18 mouse cellular contexts compared by ENCODE assay signal in the genomic region with DNA sequence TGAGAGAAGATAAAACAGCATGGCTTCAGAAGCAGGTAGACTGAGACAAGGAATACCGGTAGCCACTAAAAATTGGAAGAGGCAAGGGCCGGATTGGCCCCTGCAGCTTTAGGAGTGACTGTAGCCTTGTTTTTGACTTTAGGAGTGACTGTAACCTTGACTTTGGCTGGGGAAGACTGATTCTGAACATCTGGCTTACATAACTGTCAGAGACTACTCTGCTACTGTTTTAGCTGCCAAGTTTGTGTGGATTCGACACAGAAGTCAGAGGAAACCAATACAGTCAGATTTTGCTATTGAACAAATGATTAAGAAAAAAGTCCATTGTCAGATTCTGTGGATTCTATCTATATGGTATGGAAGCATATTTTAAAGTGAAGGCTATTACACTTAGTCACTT.
DNase-seq lines count a peak whose midpoint lies in the region; ATAC-seq and TF ChIP-seq lines count a peak whose summit lies in the region.
"Had no signal": no experiment of that assay in that cellular context is flagged by ENCODE, and none has a peak within 500 bp of the region (broad histone marks: within the 10 kb centered on the region; RNA-seq: fewer than 3 reads in every experiment).

No protein-coding gene starts in this region.

- H3K4me2 ChIP-seq in kidney, embryonic 15.5 days = no peak overlapping the region
- H3K4me2 ChIP-seq: intestine, embryonic 15.5 days; liver, embryonic 11.5 days; midbrain, embryonic 13.5 days had no signal

- no peaks in the 10 kb centered on the region for H3K9me3 ChIP-seq in kidney, embryonic 15.5 days (replicated peaks)
- no peaks in the 10 kb centered on the region for H3K9me3 ChIP-seq in heart, embryonic 10.5 days
- H3K9me3 ChIP-seq: embryonic facial prominence, embryonic 10.5 days; intestine, embryonic 15.5 days; midbrain, embryonic 13.5 days had no signal

- no peak for TF ChIP-seq POLR2A in kidney, adult 2 months (IDR thresholded peaks at IDR 0.05; ENCODE audit: low read depth, low read length)

- no peak overlapping the region for H3K4me3 ChIP-seq in kidney, adult 2 months (ENCODE audit: insufficient read depth, low read depth, low read length)
- H3K4me3 ChIP-seq in kidney, embryonic 15.5 days (replicated peaks) = no peak overlapping the region
- H3K4me3 ChIP-seq in heart, embryonic 10.5 days = no peak overlapping the region
- H3K4me3 ChIP-seq: embryonic facial prominence, embryonic 10.5 days; erythroblast, embryonic 14.5 days; intestine, embryonic 15.5 days; midbrain, embryonic 13.5 days had no signal

- 75% methylated on average over 3 of the region's 3 CpGs for WGBS in kidney, adult 2 months
- 55% methylated on average over 3 of the region's 3 CpGs for WGBS in kidney, embryonic 15.5 days
- WGBS in heart, embryonic 10.5 days = 52% methylated on average over 3 of the region's 3 CpGs

- no peaks in the 10 kb centered on the region for H3K36me3 ChIP-seq in kidney, adult 2 months (ENCODE audit: control insufficient read depth, insufficient read depth, low read length)
- H3K36me3 ChIP-seq in kidney, embryonic 15.5 days = no peaks in the 10 kb centered on the region
- H3K36me3 ChIP-seq in heart, embryonic 10.5 days = no peaks in the 10 kb centered on the region
- H3K36me3 ChIP-seq: embryonic facial prominence, embryonic 10.5 days; intestine, embryonic 15.5 days; midbrain, embryonic 13.5 days had no signal

- DNase-seq in adrenal gland, postnatal 14 days = peak; percentile 10
- DNase-seq in adrenal gland, adult 18-20 months (ENCODE audit: low spot score in 2 of 2) = no peak
- DNase-seq in kidney, adult 2 months = peak; percentile 43
- DNase-seq in MN1 (ENCODE audit: low spot score) = peak; percentile 37
- no peak for DNase-seq in heart, embryonic 10.5 days (ENCODE audit: low spot score)
- DNase-seq in right cerebral cortex, postnatal 10 days (ENCODE audit: low spot score in 2 of 2) = no peak
- no peak for DNase-seq in cerebellum, adult 8-10 months
- DNase-seq: cerebellum, postnatal 36 days; kidney, postnatal 4 days; right cerebral cortex, postnatal 14 days; thymus, postnatal 4 days had no signal

- no peak for ATAC-seq in kidney, embryonic 15.5 days (replicated peaks; ENCODE audit: low FRiP score)
- ATAC-seq: intestine, embryonic 15.5 days; midbrain, embryonic 13.5 days had no signal

- no peak overlapping the region for H3K9ac ChIP-seq in kidney, embryonic 15.5 days
- H3K9ac ChIP-seq: intestine, embryonic 15.5 days; midbrain, embryonic 13.5 days had no signal

- no peak for TF ChIP-seq CTCF in kidney, adult 2 months (conservative IDR thresholded peaks at IDR 0.05; ENCODE audit: insufficient read depth, insufficient read length, low read depth, low read length)

- H3K27me3 ChIP-seq in kidney, adult 2 months (replicated peaks; ENCODE audit: control insufficient read depth, insufficient read depth, low read length) = no peaks in the 10 kb centered on the region
- H3K27me3 ChIP-seq in kidney, embryonic 15.5 days = no peaks in the 10 kb centered on the region
- H3K27me3 ChIP-seq in heart, embryonic 10.5 days (ENCODE audit: insufficient read depth, poor library complexity, severe bottlenecking) = no peaks in the 10 kb centered on the region
- H3K27me3 ChIP-seq: intestine, embryonic 15.5 days; midbrain, embryonic 13.5 days had no signal

- 0 out of 2 replicates have a peak, but pooled peaks cover 2% of the 10 kb centered on the region for H3K4me1 ChIP-seq in kidney, adult 2 months (ENCODE audit: control insufficient read depth, insufficient read depth, low read length)
- H3K4me1 ChIP-seq in kidney, embryonic 15.5 days = no peaks in the 10 kb centered on the region; the same call in 1 of the 2 replicates
- peaks cover 25% of the 10 kb centered on the region for H3K4me1 ChIP-seq in heart, embryonic 10.5 days
- H3K4me1 ChIP-seq: embryonic facial prominence, embryonic 10.5 days had no signal

- no peak overlapping the region for H3K27ac ChIP-seq in kidney, adult 2 months (ENCODE audit: insufficient read depth, low read depth, low read length)
- H3K27ac ChIP-seq in kidney, embryonic 15.5 days = no peak overlapping the region
- peak overlapping the region; percentile 44; the same call in 1 of the 2 replicates for H3K27ac ChIP-seq in heart, embryonic 10.5 days
- H3K27ac ChIP-seq: embryonic facial prominence, embryonic 10.5 days; intestine, embryonic 15.5 days; macrophage; midbrain, embryonic 13.5 days had no signal

Comparison
In these comparisons a context has a peak if more than half of its experiments do, and no peak if none do; other contexts are left out.
1. DNase-seq: peak in adrenal gland, postnatal 14 days (single experiment), kidney, adult 2 months (single experiment) and MN1 (single experiment); none in adrenal gland, adult 18-20 months (0 of 2), heart, embryonic 10.5 days (single experiment), right cerebral cortex, postnatal 10 days (0 of 2) and cerebellum, adult 8-10 months (single experiment).